Mouse (Mus musculus) urinary bladder, postnatal 14 days (tissue): ENCODE data around the gene Pheta2.
"Not testable (repeated sequence)": the region's sequence is repeated elsewhere in the genome, so short reads cannot be mapped to it uniquely, and the experiment has no call there.

Experiments used
- DNase-seq: peaks from one replicate; pipeline ENCODE4 v3.0.0; 2021; ENCODE audit warnings: low spot score

The Pheta2 gene

GRCm38 (mm10) chr15:82343368-82344287, 4.9 kb downstream of the Pheta2 start:
- DNase-seq, result no peak

GRCm38 (mm10) chr15:82344971-82345370, 6.2 kb downstream of the Pheta2 start:
- no peak for DNase-seq

- peak; percentile 98 for DNase-seq
These were observed 7.2 kb downstream of the Pheta2 start for GRCm38 (mm10) chr15:82345820-82346470.

GRCm38 (mm10) chr15:82346580-82347302, 8.0 kb downstream of the Pheta2 start:
- no peak for DNase-seq

GRCm38 (mm10) chr15:82347303-82347676, 8.5 kb downstream of the Pheta2 start:
- no peak for DNase-seq

GRCm38 (mm10) chr15:82347852-82348251, 9.1 kb downstream of the Pheta2 start:
- DNase-seq, result no peak

- no peak for DNase-seq
These were observed 9.7 kb downstream of the Pheta2 start for GRCm38 (mm10) chr15:82348258-82348998.

- DNase-seq, result no peak
These were observed 10.2 kb downstream of the Pheta2 start for GRCm38 (mm10) chr15:82348999-82349341.

GRCm38 (mm10) chr15:82350349-82350748, 11.6 kb downstream of the Pheta2 start:
- DNase-seq, result no peak

- DNase-seq, result no peak
These were observed 12.7 kb downstream of the Pheta2 start for GRCm38 (mm10) chr15:82351480-82351879.

GRCm38 (mm10) chr15:82353078-82353744, 14.5 kb downstream of the Pheta2 start:
- DNase-seq, result no peak

GRCm38 (mm10) chr15:82353745-82354113, 15.0 kb downstream of the Pheta2 start:
- DNase-seq, result no peak

GRCm38 (mm10) chr15:82354126-82354945, 15.6 kb downstream of the Pheta2 start, which contains the start of gene Ndufa6:
Gene Ndufa6 (minus strand): TSS chr15:82354322.
- peak; percentile 97 for DNase-seq

- DNase-seq, result no peak
These were observed 19.9 kb downstream of the Pheta2 start for GRCm38 (mm10) chr15:82358431-82359260.

- no peak for DNase-seq
These were observed 22.8 kb downstream of the Pheta2 start for GRCm38 (mm10) chr15:82361459-82362018.

GRCm38 (mm10) chr15:82362234-82362633, 23.5 kb downstream of the Pheta2 start:
- no peak for DNase-seq

GRCm38 (mm10) chr15:82363801-82364200, 25.1 kb downstream of the Pheta2 start:
- DNase-seq, result not testable (repeated sequence)

- DNase-seq, result not testable (repeated sequence)
These were observed 25.8 kb downstream of the Pheta2 start for GRCm38 (mm10) chr15:82364561-82364960.

- no peak for DNase-seq
These were observed 29.4 kb downstream of the Pheta2 start for GRCm38 (mm10) chr15:82368146-82368545.
